Mouse (Mus musculus): Measurements from ENCODE around the gene Zfp729a.
A peak's percentile ranks its signal among the peaks of the same experiment; 100 is the strongest.
"Not testable (repeated sequence)": the region's sequence is repeated elsewhere in the genome, so short reads cannot be mapped to it uniquely, and the experiment has no call there.

The Zfp729a gene

DNA sequence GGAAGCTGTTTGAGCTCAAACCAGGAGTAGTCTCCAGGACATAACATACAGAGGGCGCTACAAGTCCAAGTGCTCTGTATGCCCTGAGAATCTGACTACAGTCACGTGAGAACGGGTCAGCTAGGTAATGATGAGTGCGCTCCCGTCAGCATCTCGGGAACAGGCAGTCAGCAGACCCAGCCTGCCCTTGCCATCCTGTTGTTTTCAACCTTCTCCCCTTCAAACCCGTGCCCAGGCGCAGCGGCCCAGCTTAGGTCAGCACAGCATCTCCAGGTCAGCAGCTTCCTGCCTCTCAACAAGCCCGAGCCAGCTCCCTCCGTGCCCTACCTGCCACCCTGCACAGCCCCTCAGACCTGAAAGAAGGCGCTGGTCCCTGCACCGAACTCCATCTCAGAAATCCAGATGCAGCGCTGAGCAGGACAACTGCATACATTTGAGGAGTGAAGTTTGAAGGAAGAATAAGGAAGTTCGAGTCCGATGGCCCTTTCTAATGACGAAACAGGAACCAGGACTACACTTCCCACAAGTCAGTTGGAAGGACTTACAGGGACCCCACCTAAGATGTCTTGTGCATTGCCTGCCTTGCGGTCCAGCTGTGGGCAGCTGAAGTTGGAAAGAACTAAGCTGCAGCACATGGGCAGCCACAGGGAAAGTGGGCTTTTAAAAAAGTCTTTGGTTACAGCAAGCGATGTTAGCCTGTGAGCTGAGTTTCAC is at the start of gene Zfp729a, which contains the start of gene Gm49345:
Zfp729a (minus strand) TSS at position 498 of the 714 bp plus-strand sequence.
Gm49345 (minus strand) TSS at position 476 of the 714 bp plus-strand sequence.
- DNase-seq (ENCODE audit: low spot score): peak; percentile 88

DNA sequence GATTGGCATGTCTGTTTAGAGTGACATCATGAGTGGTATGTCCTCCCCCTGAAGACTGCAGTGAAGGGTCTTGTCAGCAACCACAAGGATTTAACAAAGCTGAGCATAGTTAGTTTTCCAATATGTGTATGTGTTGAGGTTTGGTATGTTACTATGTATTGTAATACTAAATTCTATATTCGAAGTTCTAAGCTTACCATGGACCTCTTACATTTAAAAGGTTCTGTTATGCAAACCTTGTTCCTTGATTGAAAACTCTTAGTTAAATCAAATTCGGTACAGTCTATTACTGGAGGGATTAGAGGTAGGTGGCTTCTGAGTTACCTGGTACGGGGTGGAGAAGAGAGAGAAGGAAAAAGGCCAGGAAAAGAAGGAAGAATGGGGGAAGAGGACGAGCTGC is 49.4 kb upstream of the Zfp729a start, which contains the start of gene Zfp738:
Zfp738 (minus strand) TSS at position 101 of the 400 bp plus-strand sequence.
- no peak for DNase-seq (ENCODE audit: low spot score)

DNA sequence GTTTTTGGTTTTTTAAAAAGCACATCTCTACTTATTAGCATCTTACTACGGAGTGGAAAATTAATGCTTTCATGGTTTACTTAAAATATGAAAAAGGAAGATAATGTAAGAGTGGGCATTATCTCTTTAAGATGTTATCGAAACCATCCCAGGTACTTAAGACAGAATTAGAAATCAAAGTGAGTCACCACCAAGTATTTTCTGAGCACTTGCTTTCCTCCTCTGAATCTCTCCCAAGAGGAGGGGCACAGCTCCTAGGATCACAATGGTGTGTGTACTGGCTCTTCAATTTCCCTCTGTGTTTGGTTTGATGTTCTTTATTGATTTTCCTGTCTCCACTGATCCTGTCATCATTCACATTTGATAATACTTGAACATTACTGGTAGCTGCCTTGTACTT is 46.2 kb upstream of the Zfp729a start:
- DNase-seq (ENCODE audit: low spot score): not testable (repeated sequence)

DNA sequence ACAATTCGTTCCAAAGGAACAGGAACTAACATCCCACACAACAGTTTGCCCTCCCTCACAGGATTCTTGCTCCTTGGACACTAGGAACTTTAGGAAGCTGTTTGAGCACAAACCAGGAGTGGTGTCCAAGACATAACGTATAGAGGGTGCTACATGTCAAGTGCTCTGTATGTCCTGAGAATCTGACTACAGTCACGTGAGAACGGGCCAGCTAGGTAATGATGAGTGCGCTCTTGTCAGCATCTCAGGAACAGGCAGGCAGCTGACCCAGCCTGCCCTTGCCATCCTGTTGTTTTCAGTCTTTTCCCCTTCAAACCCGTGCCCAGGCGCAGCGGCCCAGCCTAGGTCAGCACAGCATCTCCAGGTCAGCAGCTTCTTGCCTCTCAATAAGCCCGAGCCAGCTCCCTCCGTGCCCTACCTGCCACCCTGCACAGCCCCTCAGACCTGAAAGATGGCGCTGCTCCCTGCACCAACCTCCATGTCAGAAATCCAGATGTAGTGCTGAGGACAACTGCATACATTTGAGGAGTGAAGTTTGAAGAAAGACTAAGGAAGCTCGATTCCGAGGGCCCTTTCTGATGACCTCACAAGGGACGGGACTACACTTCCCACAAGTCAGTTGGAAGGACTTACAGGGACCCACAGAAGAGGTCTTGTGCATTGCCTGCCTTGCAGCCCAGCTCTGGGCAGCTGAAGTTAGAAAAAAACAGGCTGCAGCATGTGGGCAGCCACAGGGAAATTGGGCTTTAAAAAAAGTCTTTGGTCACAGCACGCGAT is 45.6 kb upstream of the Zfp729a start:
- DNase-seq (ENCODE audit: low spot score): peak; percentile 87

DNA sequence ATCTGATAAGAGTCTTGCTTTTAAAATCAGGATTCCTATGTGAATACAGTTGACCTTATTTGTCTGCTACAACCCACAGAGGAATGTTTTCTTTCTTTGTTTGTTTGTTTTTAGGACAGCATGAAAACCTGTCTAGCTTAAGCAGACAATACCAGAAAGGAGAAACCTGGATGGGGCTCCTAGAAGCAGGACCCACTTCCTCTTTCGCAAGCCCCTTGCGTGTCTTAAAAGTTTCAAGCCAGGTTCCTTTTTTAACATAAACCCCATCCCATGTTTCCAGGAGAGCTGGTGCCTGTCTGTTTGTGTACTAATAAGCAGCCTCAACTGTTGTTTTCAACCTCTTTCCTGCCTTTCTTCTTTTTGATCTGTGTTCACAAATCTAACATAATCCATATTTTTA is 37.3 kb upstream of the Zfp729a start:
- DNase-seq (ENCODE audit: low spot score): no peak

DNA sequence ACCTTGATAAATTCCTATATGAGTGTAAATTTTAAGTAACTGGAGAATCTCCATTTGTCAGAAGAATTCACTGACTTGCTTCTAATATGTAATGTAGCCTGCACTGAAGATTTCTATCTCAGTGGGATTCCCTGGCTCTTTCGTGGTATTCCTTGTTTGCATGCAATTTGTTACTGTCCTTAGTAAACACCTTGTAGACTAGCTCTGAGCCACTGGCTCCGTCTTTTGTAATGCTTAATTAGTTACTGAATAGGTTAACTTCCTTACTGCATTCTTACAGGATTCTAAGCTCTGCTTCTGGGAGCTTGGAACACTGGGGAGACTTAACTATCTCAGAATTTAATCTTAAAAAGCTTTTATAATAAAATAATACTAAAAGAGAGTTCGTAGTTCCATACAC is 14.9 kb upstream of the Zfp729a start:
- no peak for DNase-seq (ENCODE audit: low spot score)

DNA sequence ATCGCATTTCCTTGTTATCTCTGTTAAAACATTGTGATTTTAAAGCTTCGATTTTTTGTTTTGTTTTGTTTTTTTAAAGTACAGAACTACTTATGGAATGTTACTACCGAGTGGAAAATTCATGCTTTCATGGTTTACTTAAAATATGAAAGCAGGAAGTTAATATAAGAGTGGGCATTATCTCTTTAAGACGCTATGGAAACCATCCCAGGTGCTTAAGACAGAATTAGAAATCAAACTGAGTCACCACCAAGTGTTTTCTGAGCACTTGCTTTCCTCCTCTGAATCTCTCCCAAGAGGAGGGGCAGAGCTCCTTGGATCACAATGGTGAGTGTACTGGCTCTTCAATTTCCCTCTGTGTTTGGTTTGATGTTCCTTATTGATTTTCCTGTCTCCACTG is 27.5 kb downstream of the Zfp729a start:
- DNase-seq (ENCODE audit: low spot score): no peak

DNA sequence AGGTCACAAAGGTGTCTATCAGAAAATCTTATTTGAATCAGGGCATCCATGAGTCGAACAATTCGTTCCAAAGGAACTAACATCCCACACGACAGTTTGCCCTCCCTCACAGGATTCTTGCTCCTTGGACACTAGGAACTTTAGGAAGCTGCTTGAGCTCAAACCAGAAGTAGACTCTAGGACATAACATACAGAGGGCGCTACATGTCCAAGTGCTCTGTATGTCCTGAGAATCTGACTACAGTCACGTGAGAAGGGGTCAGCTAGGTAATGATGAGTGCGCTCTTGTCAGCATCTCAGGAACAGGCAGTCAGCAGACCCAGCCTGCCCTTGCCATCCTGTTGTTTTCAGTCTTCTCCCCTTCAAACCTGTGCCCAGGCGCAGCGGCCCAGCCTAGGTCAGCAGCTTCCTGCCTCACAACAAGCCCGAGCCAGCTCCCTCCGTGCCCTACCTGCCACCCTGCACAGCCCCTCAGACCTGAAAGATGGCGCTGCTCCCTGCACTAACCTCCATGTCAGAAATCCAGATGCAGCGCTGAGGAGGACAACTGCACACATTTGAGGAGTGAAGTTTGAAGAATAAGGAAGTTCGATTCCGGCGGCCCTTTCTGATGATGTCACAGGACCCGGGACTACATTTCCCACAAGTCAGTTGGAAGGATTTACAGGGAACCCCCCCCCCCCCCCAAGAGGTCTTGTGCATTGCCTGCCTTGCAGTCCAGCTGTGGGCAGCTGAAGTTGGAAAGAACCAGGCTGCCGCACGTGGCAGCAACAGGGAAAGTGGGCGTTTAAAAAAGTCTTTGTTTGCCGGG is 28.3 kb downstream of the Zfp729a start, which contains the start of gene Zfp729b:
Zfp729b (minus strand) TSS at position 642 of the 811 bp plus-strand sequence.
- peak; percentile 91 for DNase-seq (ENCODE audit: low spot score)

DNA sequence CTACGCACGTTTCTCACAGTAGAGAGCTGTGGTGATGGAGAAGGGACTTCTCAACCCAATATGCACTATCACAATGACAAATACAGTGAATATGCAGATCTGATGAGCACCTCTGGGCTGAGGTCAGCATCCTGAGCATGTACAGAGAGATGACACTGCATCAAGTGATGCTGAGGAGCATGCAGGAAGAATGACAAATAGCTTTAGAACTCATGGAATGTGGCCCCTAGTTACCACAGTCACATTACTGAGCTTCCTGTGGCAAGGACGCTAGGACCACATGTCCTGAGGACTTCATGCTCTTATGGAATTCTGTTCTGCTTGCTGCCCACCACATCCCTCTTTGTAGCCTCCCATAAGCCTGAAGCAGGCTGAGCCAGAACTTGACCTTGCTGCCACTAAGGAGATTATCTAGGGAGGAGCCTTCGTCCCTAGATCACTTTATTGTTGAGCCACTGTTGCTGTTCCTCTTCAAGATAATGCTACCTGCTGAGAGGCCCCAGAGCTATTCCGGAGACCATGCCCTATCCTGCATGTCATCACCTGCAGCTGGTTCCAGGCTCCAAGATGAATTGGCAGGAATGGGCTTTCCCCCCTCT is 64.9 kb downstream of the Zfp729a start:
- DNase-seq (ENCODE audit: low spot score): no peak

All from layer of hippocampus, adult 11-12 months (tissue).